Mouse (Mus musculus) yolk sac, embryonic 10.5 days (tissue): Measurements from ENCODE around the gene Pi4kb.
"Not testable (repeated sequence)": the region's sequence is repeated elsewhere in the genome, so short reads cannot be mapped to it uniquely, and the experiment has no call there.

Experiments used
- DNase-seq: peaks from one replicate; pipeline ENCODE4 v3.0.0-alpha.2; 2017; ENCODE audit warnings: low spot score

The Pi4kb gene

GRCm38 (mm10) chr3:95015337-95015872 lies 40.9 kb downstream of the Pi4kb start, which contains the start of gene Zfp687:
Gene Zfp687, minus strand, starts transcription at chr3:95015448.
- peak; percentile 100 for DNase-seq

GRCm38 (mm10) chr3:95015891-95016531 lies 41.5 kb downstream of the Pi4kb start:
- DNase-seq, result peak; percentile 96

GRCm38 (mm10) chr3:95016532-95017056 lies 42.1 kb downstream of the Pi4kb start:
- no peak for DNase-seq

GRCm38 (mm10) chr3:95018741-95019140 lies 44.2 kb downstream of the Pi4kb start:
- DNase-seq, result no peak

GRCm38 (mm10) chr3:95020956-95021355 lies 46.4 kb downstream of the Pi4kb start:
- not testable (repeated sequence) for DNase-seq

- no peak for DNase-seq
These were observed 50.0 kb downstream of the Pi4kb start for GRCm38 (mm10) chr3:95024551-95024950.

GRCm38 (mm10) chr3:95025202-95025601 lies 50.7 kb downstream of the Pi4kb start:
- no peak for DNase-seq

- DNase-seq, result no peak
These were observed 52.6 kb downstream of the Pi4kb start for GRCm38 (mm10) chr3:95027057-95027645.

- no peak for DNase-seq
These were observed 53.2 kb downstream of the Pi4kb start for GRCm38 (mm10) chr3:95027701-95028100.

- DNase-seq, result no peak
These were observed 54.1 kb downstream of the Pi4kb start for GRCm38 (mm10) chr3:95028603-95029002.

GRCm38 (mm10) chr3:95029291-95029827 lies 54.8 kb downstream of the Pi4kb start:
- DNase-seq, result not testable (repeated sequence)

- no peak for DNase-seq
These were observed 55.4 kb downstream of the Pi4kb start for GRCm38 (mm10) chr3:95029953-95030352.

- DNase-seq, result no peak
These were observed 67.1 kb downstream of the Pi4kb start for GRCm38 (mm10) chr3:95041625-95042024.

GRCm38 (mm10) chr3:95042166-95042837 lies 67.8 kb downstream of the Pi4kb start, which contains the start of gene Psmd4:
Gene Psmd4, minus strand, starts transcription at chr3:95042614.
- peak; percentile 98 for DNase-seq

GRCm38 (mm10) chr3:95042838-95043229 lies 68.3 kb downstream of the Pi4kb start:
- no peak for DNase-seq

GRCm38 (mm10) chr3:95043251-95043650 lies 68.7 kb downstream of the Pi4kb start:
- DNase-seq, result no peak

GRCm38 (mm10) chr3:95046462-95047057 lies 72.0 kb downstream of the Pi4kb start:
- no peak for DNase-seq

- DNase-seq, result no peak
These were observed 73.4 kb downstream of the Pi4kb start for GRCm38 (mm10) chr3:95047914-95048313.

GRCm38 (mm10) chr3:95052959-95053358 lies 78.4 kb downstream of the Pi4kb start:
- no peak for DNase-seq

GRCm38 (mm10) chr3:95053701-95054100 lies 79.2 kb downstream of the Pi4kb start:
- DNase-seq, result peak; percentile 22

- DNase-seq, result peak; percentile 65
These were observed 80.1 kb downstream of the Pi4kb start for GRCm38 (mm10) chr3:95054481-95055260.
